In the genomic region with DNA sequence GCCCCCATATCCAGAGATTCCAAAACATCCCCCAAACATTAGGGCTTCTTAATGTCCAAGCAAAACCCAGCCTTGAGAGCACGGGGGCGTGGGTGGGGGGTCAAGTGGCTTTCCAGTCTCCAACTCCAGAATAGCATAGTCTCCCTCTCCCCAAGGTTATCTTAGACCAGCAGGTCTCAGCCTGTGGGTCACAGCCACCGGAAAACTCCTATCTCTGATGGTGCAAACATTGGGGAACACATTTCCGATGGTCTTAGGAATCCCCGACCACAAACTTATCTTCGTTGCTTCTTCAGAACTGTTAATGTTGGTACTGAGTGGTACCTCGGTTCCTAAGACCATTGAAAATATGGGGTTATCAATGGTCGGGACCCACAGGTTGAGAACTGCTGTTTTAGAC, we compare ENCODE assay signal across 30 mouse cellular contexts. TPM values are rescaled to one million over a fixed set of nuclear protein-coding genes. Genes with fewer than 3 reads are reported as not detected.
DNase-seq lines count a peak whose midpoint lies in the region; ATAC-seq lines count a peak whose summit lies in the region.
"Had no signal": no experiment of that assay in that cellular context is flagged by ENCODE, and none has a peak within 500 bp of the region (broad histone marks: within the 10 kb centered on the region; RNA-seq: fewer than 3 reads in every experiment).

No protein-coding gene starts in this region.

- no peak overlapping the region for H3K4me2 ChIP-seq in liver, embryonic 13.5 days
- H3K4me2 ChIP-seq: heart, embryonic 12.5 days; heart, embryonic 15.5 days; hindbrain, embryonic 13.5 days had no signal

- no peaks in the 10 kb centered on the region for H3K36me3 ChIP-seq in liver, embryonic 13.5 days
- H3K36me3 ChIP-seq: heart, embryonic 12.5 days; heart, embryonic 15.5 days; hindbrain, embryonic 10.5 days; hindbrain, embryonic 13.5 days had no signal

- no peak for DNase-seq in liver, embryonic 13.5 days
- DNase-seq in liver (no peak), 416B (ENCODE audit: low read depth) (peak; percentile 19)
- no peak for DNase-seq in right cerebral cortex, postnatal 14 days
- DNase-seq in neural tube, embryonic 10.5 days (ENCODE audit: extremely low spot score, low spot score): no peak
- DNase-seq: adrenal gland, adult 2 months; adrenal gland, postnatal 14 days; cerebellum, adult 11 months; cerebellum, adult 2 months; cerebellum, adult 9-11 months; cerebellum, postnatal 25 days; forebrain, postnatal 0 days; gastrocnemius, adult 2 months; gastrocnemius, postnatal 14 days; heart, adult 11 months; heart, postnatal 10 days; heart, postnatal 36 days had no signal

- 36% methylated on average over 8 of the region's 8 CpGs for WGBS in liver, embryonic 13.5 days (ENCODE audit: insufficient replicate concordance)

- no peaks in the 10 kb centered on the region for H3K9me3 ChIP-seq in liver, embryonic 13.5 days (replicated peaks)
- H3K9me3 ChIP-seq: heart, embryonic 12.5 days; heart, embryonic 15.5 days; hindbrain, embryonic 10.5 days; hindbrain, embryonic 13.5 days had no signal

- no peak overlapping the region for H3K4me3 ChIP-seq in liver, embryonic 13.5 days (replicated peaks)
- H3K4me3 ChIP-seq: gastrocnemius, adult 2 months; heart, embryonic 12.5 days; heart, embryonic 15.5 days; hindbrain, embryonic 10.5 days; hindbrain, embryonic 13.5 days had no signal

- H3K27ac ChIP-seq in liver, embryonic 13.5 days: no peak overlapping the region
- H3K27ac ChIP-seq: gastrocnemius, adult 2 months; heart, embryonic 15.5 days; hindbrain, embryonic 10.5 days; hindbrain, embryonic 13.5 days had no signal

- no peaks in the 10 kb centered on the region for H3K27me3 ChIP-seq in liver, embryonic 13.5 days
- H3K27me3 ChIP-seq: heart, embryonic 12.5 days had no signal

- ATAC-seq in liver, embryonic 13.5 days (ENCODE audit: low read depth): peak; percentile 49
- ATAC-seq in erythroid progenitor cell, adult 5-6 weeks (replicated peaks; ENCODE audit: low FRiP score, poor library complexity, severe bottlenecking): 0 out of 2 replicates have a peak, but pooled peaks have one; percentile 30
- ATAC-seq: CD4-positive, CD25-positive, alpha-beta regulatory T cell, adult 4 months; forebrain, embryonic 14.5 days; forebrain, postnatal 0 days; hindbrain, embryonic 16.5 days had no signal

- H3K9ac ChIP-seq in liver, embryonic 13.5 days: no peak overlapping the region
- H3K9ac ChIP-seq: forebrain, postnatal 0 days; heart, embryonic 12.5 days; heart, embryonic 15.5 days; hindbrain, embryonic 13.5 days had no signal

- peaks cover 17% of the 10 kb centered on the region for H3K4me1 ChIP-seq in liver, embryonic 13.5 days (replicated peaks)

RNA-seq across cellular contexts. Expression of a gene that starts 3.6 kb away (rescaled TPM):
- not detected in 2 replicates for polyA plus RNA-seq in liver, embryonic 13.5 days (2015; fragmentation: Nextera tagmentation; extraction: Ambion mirVana)
- not detected in 2 replicates for total RNA-seq in erythroid progenitor cell, adult 5-6 weeks (2015; ENCODE audit: low replicate concordance)
- not detected in 2 replicates for total RNA-seq in erythroid progenitor cell, adult 5-6 weeks (2017; ENCODE audit: low replicate concordance)
- total RNA-seq: gastrocnemius, adult 2 months; gastrocnemius, postnatal 14 days; gastrocnemius, postnatal 4 days; heart, postnatal 10 days; heart, postnatal 36 days; MEL had no signal
- polyA plus RNA-seq: adrenal gland, adult 2 months; C2C12; CD4-positive, CD25-positive, alpha-beta regulatory T cell, adult 4 months; embryonic facial prominence, embryonic 11.5 days; forebrain, embryonic 11.5 days; forebrain, embryonic 14.5 days; heart, embryonic 12.5 days; heart, embryonic 15.5 days had no signal

RNA-seq across cellular contexts. Expression of a gene that starts 8.1 kb away (rescaled TPM):
- 2.1 and 2.5 TPM in 2 replicates for polyA plus RNA-seq in liver, embryonic 13.5 days (2015; fragmentation: Nextera tagmentation; extraction: Ambion mirVana)
- total RNA-seq in erythroid progenitor cell, adult 5-6 weeks (2015; ENCODE audit: low replicate concordance): not detected in 2 replicates
- total RNA-seq in erythroid progenitor cell, adult 5-6 weeks (2017; ENCODE audit: low replicate concordance): not detected in 2 replicates
- total RNA-seq: MEL had no signal

RNA-seq across cellular contexts. Expression of a gene that starts 31.6 kb away (rescaled TPM):
- 1.4 and 1.6 TPM in 2 replicates for polyA plus RNA-seq in liver, embryonic 13.5 days (2015; fragmentation: Nextera tagmentation; extraction: Ambion mirVana)
- 2.5 and 5.8 TPM in 2 replicates for total RNA-seq in erythroid progenitor cell, adult 5-6 weeks (2015; ENCODE audit: low replicate concordance)
- total RNA-seq in erythroid progenitor cell, adult 5-6 weeks (2017; ENCODE audit: low replicate concordance): 2.7 and 5.4 TPM in 2 replicates
- total RNA-seq: MEL had no signal
